Mouse (Mus musculus) right cerebral cortex, postnatal 14 days (tissue): ENCODE data around the gene Ifnz.
"Not testable (repeated sequence)": the region's sequence is repeated elsewhere in the genome, so short reads cannot be mapped to it uniquely, and the experiment has no call there.

Experiments
- DNase-seq: peaks from one replicate; pipeline ENCODE4 v3.0.0; 2022

The Ifnz gene

GRCm38 (mm10) chr4:88788402-88788801, 6.5 kb downstream of the Ifnz start, which contains the start of gene Gm13277:
Gene Gm13277 (plus strand): TSS chr4:88788632.
- peak; percentile 48 for DNase-seq

GRCm38 (mm10) chr4:88791250-88791649, 9.3 kb downstream of the Ifnz start, which contains the start of gene Gm13278:
Gene Gm13278 (plus strand): TSS chr4:88791550.
- not testable (repeated sequence) for DNase-seq

- peak; percentile 6 for DNase-seq
These were observed 12.2 kb downstream of the Ifnz start, which contains the start of gene Gm13275 for GRCm38 (mm10) chr4:88793936-88794675. Gene Gm13275 (plus strand): TSS chr4:88794487.

- DNase-seq, result not testable (repeated sequence)
These were observed 15.2 kb downstream of the Ifnz start, which contains the start of gene Gm13279 for GRCm38 (mm10) chr4:88797097-88797496. Gene Gm13279 (plus strand): TSS chr4:88797397.

- not testable (repeated sequence) for DNase-seq
These were observed 17.4 kb downstream of the Ifnz start, which contains the start of gene Gm13285 for GRCm38 (mm10) chr4:88799365-88799764. Gene Gm13285 (plus strand): TSS chr4:88799665.

- DNase-seq, result not testable (repeated sequence)
These were observed 21.0 kb downstream of the Ifnz start, which contains the start of gene Gm13287 for GRCm38 (mm10) chr4:88802954-88803353. Gene Gm13287 (plus strand): TSS chr4:88803254.

GRCm38 (mm10) chr4:88805231-88805630, 23.3 kb downstream of the Ifnz start, which contains the start of gene Gm13288:
Gene Gm13288 (plus strand): TSS chr4:88805531.
- DNase-seq, result not testable (repeated sequence)

- DNase-seq, result not testable (repeated sequence)
These were observed 23.8 kb downstream of the Ifnz start for GRCm38 (mm10) chr4:88805761-88806160.

GRCm38 (mm10) chr4:88815928-88816327, 34.0 kb downstream of the Ifnz start, which contains the start of gene Ifna7:
Gene Ifna7 (plus strand): TSS chr4:88816228.
- no peak for DNase-seq

- no peak for DNase-seq
These were observed 37.7 kb downstream of the Ifnz start, which contains the start of gene Ifna11 for GRCm38 (mm10) chr4:88819659-88820058. Gene Ifna11 (plus strand): TSS chr4:88819959.

GRCm38 (mm10) chr4:88822995-88823394, 41.1 kb downstream of the Ifnz start:
- DNase-seq, result no peak

- not testable (repeated sequence) for DNase-seq
These were observed 45.2 kb downstream of the Ifnz start, which contains the start of gene Ifna6 for GRCm38 (mm10) chr4:88827116-88827515. Gene Ifna6 (plus strand): TSS chr4:88827416.

GRCm38 (mm10) chr4:88830523-88830922, 48.6 kb downstream of the Ifnz start:
- peak; percentile 28 for DNase-seq
